Mouse (Mus musculus) CH12.LX (cell line): ENCODE measurements at regions not wholly inside any gene's neighbourhood (a gene's known extent, or its start where the extent isn't known, plus 50 kb on each side); places are given as distances from the start of the nearest gene placed in this dataset.

Experiments used
- POLR2A ChIP-seq: IDR thresholded peaks from 2 replicates; pipeline ENCODE4 v1.6.1; 2011; ENCODE audit warnings: low read depth, mild to moderate bottlenecking, improper control_type of control experiment, low read length
- SMC3 ChIP-seq: IDR thresholded peaks from 2 replicates; pipeline ENCODE4 v1.6.1; 2011; ENCODE audit warnings: low read depth, low read length, improper control_type of control experiment

DNA sequence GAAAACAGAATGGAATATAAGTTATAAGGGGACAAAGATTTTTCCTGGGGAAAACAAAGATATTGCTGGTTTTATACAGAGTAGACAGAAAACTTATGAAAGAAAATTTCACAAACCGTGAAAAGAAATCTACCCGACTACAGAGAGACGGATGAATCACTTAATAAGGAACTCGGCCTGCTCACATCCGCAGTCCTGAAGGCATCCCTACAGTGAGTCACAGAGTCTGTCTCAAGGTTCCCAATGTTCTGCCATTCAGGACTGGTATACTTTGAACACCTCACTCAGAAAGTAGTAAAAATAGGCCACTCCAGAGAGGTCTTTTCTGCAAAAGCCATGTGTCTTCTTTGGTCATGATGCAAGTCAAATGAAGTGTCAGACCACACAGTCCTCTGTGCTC is 463.5 kb downstream of the Sorl1 start:
- TF ChIP-seq SMC3 (no peak), POLR2A (no peak)
